Mouse (Mus musculus) c-Kit-positive CD71-positive TER-119-positive erythroid progenitor cells, embryonic 14.5 days (primary cell): Measurements from ENCODE around the gene Zfyve9.

Experiments
- DNase-seq: peaks from one replicate; pipeline ENCODE4 v3.0.0-alpha.2; 2013; ENCODE audit warnings: low spot score

The Zfyve9 gene

DNA sequence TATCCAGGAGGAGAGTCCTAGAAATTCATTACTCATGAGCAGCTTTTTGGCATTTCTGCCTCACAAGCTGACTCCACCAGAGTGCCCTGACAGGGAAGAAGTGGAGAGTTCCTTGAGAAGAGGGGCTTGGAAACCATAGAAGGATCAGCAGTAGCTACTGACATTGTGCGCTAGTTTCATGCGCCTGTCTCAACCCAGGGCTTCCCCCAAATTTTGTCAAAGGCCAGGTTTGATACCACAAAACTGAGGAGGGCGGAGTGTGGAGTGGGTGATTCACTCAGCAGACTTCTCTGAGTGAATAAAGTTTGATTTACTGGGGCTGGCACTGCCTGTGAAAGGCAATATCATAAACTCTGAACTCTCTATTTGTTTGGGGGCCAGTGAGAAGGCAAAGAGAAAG is 171.9 kb downstream of the Zfyve9 start:
- no peak for DNase-seq

DNA sequence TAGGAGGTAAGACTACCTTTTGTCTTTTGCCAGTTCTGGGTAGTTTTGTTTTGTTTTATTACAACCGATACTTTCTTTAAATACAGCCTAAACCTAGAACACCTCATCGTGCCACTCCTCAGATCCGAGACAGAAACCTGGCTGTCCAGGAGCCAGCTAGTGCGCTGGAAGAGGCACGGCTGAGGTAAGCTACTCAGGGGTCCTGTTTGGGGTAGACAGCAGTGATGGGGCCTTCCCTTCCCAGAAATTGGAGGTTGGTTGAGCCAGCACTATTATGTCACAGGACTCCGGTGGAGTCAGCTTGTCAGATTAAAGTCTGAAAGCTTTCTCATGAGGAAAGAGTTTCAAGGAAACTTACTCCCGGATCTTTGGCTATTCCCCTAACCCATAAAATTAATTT is 178.7 kb downstream of the Zfyve9 start:
- no peak for DNase-seq

DNA sequence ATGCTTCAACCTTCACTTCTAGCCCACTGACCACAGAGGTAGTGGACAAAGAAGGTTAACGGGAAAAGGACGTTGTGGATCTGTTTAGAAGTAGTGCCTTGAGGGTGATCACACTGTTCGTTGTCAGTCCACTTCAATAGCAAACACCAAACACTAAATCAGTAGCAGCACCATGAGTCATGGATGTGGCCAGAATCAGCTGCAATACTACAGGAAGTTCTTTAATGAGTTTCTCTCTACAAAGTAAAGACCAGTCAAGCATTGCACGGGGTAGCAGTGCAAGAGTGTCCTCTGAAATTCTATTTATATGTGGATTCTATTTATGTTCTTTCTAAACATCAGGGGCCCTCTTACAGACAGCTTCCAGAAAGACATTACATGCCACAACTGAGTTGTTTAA is 182.3 kb downstream of the Zfyve9 start:
- no peak for DNase-seq

DNA sequence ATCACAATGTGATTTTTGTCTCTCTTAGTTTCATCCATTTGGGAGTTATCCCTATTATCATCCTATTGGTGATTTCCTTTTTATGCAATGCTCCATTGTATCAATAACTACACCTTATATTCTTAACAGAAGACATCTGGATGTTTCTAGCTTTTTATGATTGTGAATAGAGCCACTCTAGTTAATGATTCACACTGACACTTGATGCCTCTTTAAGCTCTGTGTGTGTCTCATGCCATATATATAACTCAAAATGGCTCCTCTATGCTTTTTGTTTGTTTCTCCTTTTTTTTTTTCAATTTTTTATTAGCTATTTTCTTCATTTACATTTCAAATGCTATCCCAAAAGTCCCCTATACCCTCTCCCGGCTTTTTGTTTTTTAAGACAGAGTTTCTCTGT is 184.8 kb downstream of the Zfyve9 start:
- no peak for DNase-seq

DNA sequence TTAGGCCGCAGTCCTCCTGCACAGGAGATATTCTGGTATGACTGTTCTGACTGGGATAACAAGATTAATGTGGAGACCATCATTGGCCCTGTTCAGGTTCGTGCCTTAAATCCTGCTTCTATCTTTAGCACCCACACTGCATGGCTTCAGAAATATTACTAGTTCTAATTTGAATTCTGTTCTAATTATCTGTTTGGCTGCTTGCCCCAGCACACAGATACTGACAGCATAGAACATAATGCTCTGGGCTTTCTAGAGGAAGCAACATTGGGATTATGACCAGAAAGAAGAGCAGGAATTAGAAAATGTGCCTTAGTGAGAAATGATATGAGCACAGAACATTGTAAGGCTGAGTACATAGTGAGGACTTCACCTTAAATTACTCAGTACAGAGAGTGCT is 187.2 kb downstream of the Zfyve9 start:
- DNase-seq = no peak
